Mouse (Mus musculus) brain, embryonic 14.5 days (tissue): ENCODE measurements around the gene Ppp2r5e.

Experiments used
- CTCF ChIP-seq: fragments of 200-500 bp; IDR thresholded peaks from 2 replicates; pipeline ENCODE4 v1.5.1; 2012; ENCODE audit warnings: inconsistent platforms, mild to moderate bottlenecking, moderate library complexity, borderline replicate concordance; ENCODE audit not compliant: insufficient read depth, insufficient read length; ENCODE audit errors: extremely low read depth
- POLR2A ChIP-seq: fragments of 200-500 bp; IDR thresholded peaks from 2 replicates; pipeline ENCODE4 v1.6.1; 2012; ENCODE audit warnings: mild to moderate bottlenecking, inconsistent platforms, borderline replicate concordance; ENCODE audit not compliant: poor library complexity, insufficient read depth, insufficient read length, severe bottlenecking; ENCODE audit errors: extremely low read depth

GRCm38 (mm10) chr12:75557813-75558212 lies 38.2 kb downstream of the Ppp2r5e start:
- TF ChIP-seq POLR2A (no peak), CTCF (no peak)
